Mouse (Mus musculus) CH12.LX (cell line): ENCODE measurements at regions not wholly inside any gene's neighbourhood (a gene's known extent, or its start where the extent isn't known, plus 50 kb on each side); places are given as distances from the start of the nearest gene placed in this dataset.

Experiments
- DNase-seq: peaks from one replicate; pipeline ENCODE4 v3.0.0-alpha.2; 2013; ENCODE audit errors: extremely low read depth
- H3K27ac ChIP-seq: 2 replicates; pipeline ENCODE4 v1.5.1; 2012; ENCODE audit warnings: low read depth, mild to moderate bottlenecking, control low read depth, moderate library complexity; ENCODE audit not compliant: insufficient read depth
- H3K27me3 ChIP-seq: replicated peaks from 2 replicates; pipeline ENCODE3; 2012; ENCODE audit warnings: inconsistent platforms
- H3K36me3 ChIP-seq, 2 experiments: replicated peaks in 1 of 2; 2 replicates each; pipeline versions ENCODE3 to v1.6.1; 2012; ENCODE audit warnings: inconsistent platforms in 1 of 2, low read length in 1 of 2, mild to moderate bottlenecking in 1 of 2, mixed read lengths in 1 of 2, moderate library complexity in 1 of 2; ENCODE audit not compliant: control insufficient read depth in 1 of 2, insufficient read depth in 1 of 2
- H3K4me1 ChIP-seq, 2 experiments: 2 replicates each; pipeline ENCODE4 v1.6.1; 2012; ENCODE audit warnings: inconsistent platforms in 1 of 2, moderate library complexity in 1 of 2; ENCODE audit not compliant: insufficient read depth in 2 of 2, control insufficient read depth in 1 of 2
- H3K4me2 ChIP-seq: 2 replicates; pipeline ENCODE4 v1.6.1; 2012; ENCODE audit warnings: low read depth, mild to moderate bottlenecking, control low read depth; ENCODE audit not compliant: poor library complexity, insufficient read depth, severe bottlenecking
- H3K4me3 ChIP-seq, 3 experiments: fragments of 150-350 bp in 1 of 3; sonication (generic) in 1 of 3; replicated peaks in 1 of 3; 2 replicates each; pipeline versions ENCODE3 to v1.5.1; 2011 to 2012; ENCODE audit warnings: low read depth in 2 of 3, low read length in 2 of 3, mild to moderate bottlenecking in 2 of 3, moderate library complexity in 2 of 3, control low read depth in 1 of 3, improper control_type of control experiment in 1 of 3, inconsistent platforms in 1 of 3, mixed read lengths in 1 of 3; ENCODE audit not compliant: poor library complexity in 1 of 3
- H3K79me2 ChIP-seq: replicated peaks from 2 replicates; pipeline ENCODE4 v1.6.1; 2012; ENCODE audit warnings: mild to moderate bottlenecking, moderate library complexity; ENCODE audit not compliant: control insufficient read depth, poor library complexity, insufficient read depth, severe bottlenecking; ENCODE audit errors: extremely low read depth
- H3K9ac ChIP-seq: 2 replicates; pipeline ENCODE4 v1.6.1; 2012; ENCODE audit warnings: low read depth, mild to moderate bottlenecking, control low read depth, moderate library complexity; ENCODE audit not compliant: insufficient read depth
- H3K9me3 ChIP-seq: replicated peaks from 2 replicates; pipeline ENCODE3; 2012; ENCODE audit warnings: low read length, inconsistent platforms, mixed read lengths
- CHD2 ChIP-seq: IDR thresholded peaks from 2 replicates; pipeline ENCODE4 v1.6.1; 2011; ENCODE audit warnings: low read length, improper control_type of control experiment
- CTCF ChIP-seq, 2 experiments: IDR thresholded peaks in 1 of 2; conservative IDR thresholded peaks in 1 of 2; 2 replicates each; pipeline ENCODE4 v1.5.1; 2011 to 2012; ENCODE audit warnings: low read depth in 2 of 2, low read length in 2 of 2, improper control_type of control experiment in 1 of 2, inconsistent platforms in 1 of 2, mild to moderate bottlenecking in 1 of 2, moderate library complexity in 1 of 2
- EP300 ChIP-seq: IDR thresholded peaks from 2 replicates; pipeline ENCODE4 v1.6.1; 2011; ENCODE audit warnings: low read length, improper control_type of control experiment
- ETS1 ChIP-seq: conservative IDR thresholded peaks from 2 replicates; pipeline ENCODE4 v1.6.1; 2012; ENCODE audit warnings: low read depth, mild to moderate bottlenecking, inconsistent platforms, low read length, improper control_type of control experiment, moderate library complexity
- IRF4 ChIP-seq: IDR thresholded peaks from 2 replicates; pipeline ENCODE4 v1.6.1; 2014; ENCODE audit warnings: low read depth, mild to moderate bottlenecking, inconsistent platforms, low read length, improper control_type of control experiment
- JUND ChIP-seq: conservative IDR thresholded peaks from 2 replicates; pipeline ENCODE4 v1.6.1; 2011; ENCODE audit warnings: low read depth, low read length, improper control_type of control experiment
- MAFK ChIP-seq: IDR thresholded peaks from 2 replicates; pipeline ENCODE4 v1.6.1; 2011; ENCODE audit warnings: low read length, improper control_type of control experiment; ENCODE audit not compliant: insufficient replicate concordance
- MAZ ChIP-seq: IDR thresholded peaks from 2 replicates; pipeline ENCODE4 v1.6.1; 2012; ENCODE audit warnings: low read depth, mild to moderate bottlenecking, inconsistent platforms, low read length, improper control_type of control experiment, moderate library complexity
- MXI1 ChIP-seq: IDR thresholded peaks from 2 replicates; pipeline ENCODE4 v1.6.1; 2011; ENCODE audit warnings: mild to moderate bottlenecking, low read depth, low read length, improper control_type of control experiment
- MYC ChIP-seq: IDR thresholded peaks from 2 replicates; pipeline ENCODE4 v1.6.1; 2011; ENCODE audit warnings: low read depth, mild to moderate bottlenecking, improper control_type of control experiment, low read length
- PAX5 ChIP-seq: IDR thresholded peaks from 2 replicates; pipeline ENCODE4 v1.6.1; 2012; ENCODE audit warnings: low read length, inconsistent platforms, mixed read lengths
- POLR2A ChIP-seq: IDR thresholded peaks from 2 replicates; pipeline ENCODE4 v1.6.1; 2011; ENCODE audit warnings: low read depth, mild to moderate bottlenecking, improper control_type of control experiment, low read length
- RAD21 ChIP-seq: IDR thresholded peaks from 2 replicates; pipeline ENCODE4 v1.6.1; 2011; ENCODE audit warnings: low read depth, mild to moderate bottlenecking, low read length, improper control_type of control experiment, moderate library complexity
- USF1 ChIP-seq: IDR thresholded peaks from 2 replicates; pipeline ENCODE4 v1.6.1; 2014; ENCODE audit warnings: low read depth, mild to moderate bottlenecking, inconsistent platforms, low read length, improper control_type of control experiment
- USF2 ChIP-seq: conservative IDR thresholded peaks from 2 replicates; pipeline ENCODE4 v1.6.1; 2011; ENCODE audit warnings: low read depth, low read length, improper control_type of control experiment
- ZKSCAN1 ChIP-seq: IDR thresholded peaks from 2 replicates; pipeline ENCODE4 v1.6.1; 2012; ENCODE audit warnings: low read depth, inconsistent platforms, low read length, improper control_type of control experiment, borderline replicate concordance
- ZMIZ1 ChIP-seq: IDR thresholded peaks from 2 replicates; pipeline ENCODE4 v1.6.1; 2012; ENCODE audit warnings: low read depth, mild to moderate bottlenecking, inconsistent platforms, low read length, improper control_type of control experiment
- ZNF384 ChIP-seq: IDR thresholded peaks from 2 replicates; pipeline ENCODE4 v1.6.1; 2012; ENCODE audit warnings: low read depth, low read length, improper control_type of control experiment, inconsistent platforms
- dilution Hi-C: fragments of 300-500 bp; cut with MboI; formaldehyde crosslinking; loops from 2 replicates; pipeline ENCODE4 v1.14.3; 2020; ENCODE audit warnings: low sequenced_read_pairs; ENCODE audit not compliant: extremely low pct_unique_long_range_greater_than_20kb, extremely low pct_ligation_motif_present
- in situ Hi-C: fragments of 300-500 bp; cut with MboI; formaldehyde crosslinking; loops from 3 replicates; pipeline ENCODE4 v1.14.3; 2019; ENCODE audit warnings: low sequenced_read_pairs, low pct_ligation_motif_present, low pct_unique_long_range_greater_than_20kb, mixed read lengths

DNA sequence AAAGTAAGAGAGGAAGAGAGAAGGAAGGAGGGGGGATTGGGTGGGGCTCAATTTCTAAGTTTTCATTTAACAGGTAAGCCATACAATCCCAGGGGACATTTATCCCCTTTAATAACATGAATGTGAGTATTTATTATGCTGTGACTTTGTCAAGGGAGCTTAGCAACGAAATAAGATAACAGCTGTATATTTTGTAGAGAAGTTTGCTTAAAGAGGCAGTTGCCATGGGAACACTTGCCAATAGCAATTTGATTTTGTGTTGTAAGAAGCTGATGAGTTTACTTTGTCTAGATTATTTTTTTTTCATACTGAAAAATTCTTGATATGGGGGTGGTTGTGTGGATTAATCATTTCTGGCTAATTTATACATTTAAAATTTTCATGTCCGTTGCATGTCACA lies 450.9 kb upstream of the Akr1e1 start:
- Histone ChIP-seq H3K4me2 (no peak overlapping the region), H3K9ac (no peak overlapping the region), H3K36me3 (no peaks in the 10 kb centered on the region), H3K4me3 (no peak overlapping the region), H3K27me3 (no peaks in the 10 kb centered on the region), H3K4me1 (no peaks in the 10 kb centered on the region), H3K27ac (no peak overlapping the region), H3K9me3 (no peaks in the 10 kb centered on the region), H3K79me2 (no peaks in the 10 kb centered on the region)
- TF ChIP-seq MYC: no peak
- TF ChIP-seq MAZ: no peak
- no peak for TF ChIP-seq MAFK
- TF ChIP-seq ETS1: no peak
- TF ChIP-seq ZKSCAN1: no peak
- TF ChIP-seq POLR2A: no peak
- no peak for TF ChIP-seq CHD2
- TF ChIP-seq IRF4: no peak
- no peak for TF ChIP-seq EP300
- in situ Hi-C loops: no loop called here
- no peak for DNase-seq
- dilution Hi-C loops: no loop called here

DNA sequence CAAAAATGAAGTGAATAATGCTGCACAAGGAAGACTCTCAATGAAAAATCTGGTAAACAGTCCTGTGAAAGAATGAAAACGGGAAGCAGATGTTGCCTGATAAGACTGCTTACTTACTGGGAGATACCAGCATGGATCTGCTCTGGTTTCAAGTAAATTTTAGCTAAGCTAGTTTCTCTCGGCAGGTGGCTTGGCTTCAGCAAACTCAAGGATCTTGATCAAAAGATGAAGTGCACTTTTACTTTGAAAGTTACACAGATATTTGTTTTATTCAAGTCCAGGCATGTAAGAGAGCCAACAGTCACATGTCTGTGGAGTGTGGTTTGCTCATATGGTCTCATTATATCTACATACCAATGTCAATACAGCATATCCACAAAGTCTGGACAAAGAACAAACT lies 451.5 kb upstream of the Akr1e1 start:
- Histone ChIP-seq H3K9me3 (no peaks in the 10 kb centered on the region), H3K4me2 (no peak overlapping the region), H3K79me2 (no peaks in the 10 kb centered on the region), H3K9ac (no peak overlapping the region), H3K27ac (no peak overlapping the region), H3K4me3 (no peak overlapping the region), H3K36me3 (no peaks in the 10 kb centered on the region), H3K27me3 (no peaks in the 10 kb centered on the region), H3K4me1 (no peaks in the 10 kb centered on the region)
- TF ChIP-seq USF2 (no peak), ZNF384 (no peak), RAD21 (no peak), USF1 (no peak), ZMIZ1 (no peak), MXI1 (no peak), JUND (no peak), CTCF (conservative IDR thresholded peaks at IDR 0.05 in 1 of 2, IDR thresholded peaks at IDR 0.05 in 1 of 2; ENCODE audit: low read depth in 2 of 2, low read length in 2 of 2) (no peak), ETS1 (no peak), PAX5 (no peak)
- no peak for DNase-seq
- dilution Hi-C loops (no loop called here), in situ Hi-C loops (no loop called here)
